Mouse (Mus musculus): Measurements from ENCODE around the gene Rpp25. TPM values are rescaled to one million over a fixed set of nuclear protein-coding genes. Genes with fewer than 3 reads are reported as not detected.
A peak's percentile ranks its signal among the peaks of the same experiment; 100 is the strongest.

Rpp25 gene
- polyA plus RNA-seq, 1 experiment from 2014 or later, result 25.8 TPM

- H3K36me3 ChIP-seq (ENCODE audit: control insufficient read depth, insufficient read depth, low read length), result no peaks in the 10 kb centered on the region
- H3K4me1 ChIP-seq (ENCODE audit: control insufficient read depth, insufficient read depth, low read length), result peaks cover 54% of the 10 kb centered on the region
- no peaks in the 10 kb centered on the region for H3K9me3 ChIP-seq (ENCODE audit: control insufficient read depth, low read length)
- H3K4me2 ChIP-seq (ENCODE audit: low read depth, low read length), result peak overlapping the region; percentile 89
- no peak overlapping the region for H3K4me3 ChIP-seq (ENCODE audit: low read depth, low read length)
- H3K27me3 ChIP-seq (ENCODE audit: control insufficient read depth, insufficient read depth, low read length), result peaks cover 10% of the 10 kb centered on the region; the same call in 1 of the 2 replicates
- H3K9ac ChIP-seq (replicated peaks; ENCODE audit: low read depth, low read length), result peak overlapping the region; percentile 41; the same call in 1 of the 2 replicates
- peak overlapping the region; percentile 75 for H3K27ac ChIP-seq (ENCODE audit: low read depth, low read length)
- 4% methylated on average over 8 of the region's 8 CpGs for WGBS
- peak; percentile 80; the same call in 1 of the 2 replicates for ATAC-seq (ENCODE audit: low read depth)
These were observed 1.9 kb downstream of the Rpp25 start for GRCm38 (mm10) chr9:57505700-57506099.

GRCm38 (mm10) chr9:57510577-57510976 lies 6.8 kb downstream of the Rpp25 start:
- ATAC-seq (ENCODE audit: low read depth), result no peak
- H3K4me1 ChIP-seq (ENCODE audit: control insufficient read depth, insufficient read depth, low read length), result peaks cover 7% of the 10 kb centered on the region; the same call in 1 of the 2 replicates
- no peaks in the 10 kb centered on the region for H3K36me3 ChIP-seq (ENCODE audit: control insufficient read depth, insufficient read depth, low read length)
- 61% methylated on average over 2 of the region's 2 CpGs for WGBS
- H3K9me3 ChIP-seq (ENCODE audit: control insufficient read depth, low read length), result no peaks in the 10 kb centered on the region
- H3K27ac ChIP-seq (ENCODE audit: low read depth, low read length), result no peak overlapping the region
- H3K4me2 ChIP-seq (ENCODE audit: low read depth, low read length), result no peak overlapping the region
- H3K9ac ChIP-seq (replicated peaks; ENCODE audit: low read depth, low read length), result no peak overlapping the region
- no peak overlapping the region for H3K4me3 ChIP-seq (ENCODE audit: low read depth, low read length)
- no peaks in the 10 kb centered on the region for H3K27me3 ChIP-seq (ENCODE audit: control insufficient read depth, insufficient read depth, low read length)

- Histone ChIP-seq H3K4me1 (ENCODE audit: control insufficient read depth, insufficient read depth, low read length) (peaks cover 5% of the 10 kb centered on the region), H3K27me3 (ENCODE audit: control insufficient read depth, insufficient read depth, low read length) (no peaks in the 10 kb centered on the region), H3K27ac (ENCODE audit: low read depth, low read length) (no peak overlapping the region), H3K4me3 (ENCODE audit: low read depth, low read length) (no peak overlapping the region), H3K36me3 (ENCODE audit: control insufficient read depth, insufficient read depth, low read length) (no peaks in the 10 kb centered on the region), H3K4me2 (ENCODE audit: low read depth, low read length) (no peak overlapping the region), H3K9me3 (ENCODE audit: control insufficient read depth, low read length) (no peaks in the 10 kb centered on the region), H3K9ac (replicated peaks; ENCODE audit: low read depth, low read length) (no peak overlapping the region)
- 12% methylated on average over 3 of the region's 3 CpGs for WGBS
- ATAC-seq (ENCODE audit: low read depth), result no peak
These were observed 13.3 kb downstream of the Rpp25 start for GRCm38 (mm10) chr9:57517113-57517512.

GRCm38 (mm10) chr9:57520375-57521055 lies 16.7 kb downstream of the Rpp25 start:
- 28% methylated on average over 16 of the region's 16 CpGs for whole genome bisulfite sequencing
- H3K4me1 ChIP-seq (ENCODE audit: control insufficient read depth, insufficient read depth, low read length), result peaks cover 19% of the 10 kb centered on the region
- peak overlapping the region; percentile 99 for H3K9ac ChIP-seq (replicated peaks; ENCODE audit: low read depth, low read length)
- H3K27me3 ChIP-seq (ENCODE audit: control insufficient read depth, insufficient read depth, low read length), result no peaks in the 10 kb centered on the region
- H3K9me3 ChIP-seq (ENCODE audit: control insufficient read depth, low read length), result no peaks in the 10 kb centered on the region
- peak overlapping the region; percentile 86 for H3K4me2 ChIP-seq (ENCODE audit: low read depth, low read length)
- ATAC-seq (ENCODE audit: low read depth), result peak; percentile 36; the same call in 1 of the 2 replicates
- no peaks in the 10 kb centered on the region for H3K36me3 ChIP-seq (ENCODE audit: control insufficient read depth, insufficient read depth, low read length)
- H3K4me3 ChIP-seq (ENCODE audit: low read depth, low read length), result peak overlapping the region; percentile 92
- peak overlapping the region; percentile 95 for H3K27ac ChIP-seq (ENCODE audit: low read depth, low read length)

GRCm38 (mm10) chr9:57521056-57521911 lies 17.5 kb downstream of the Rpp25 start, which contains the start of gene Cox5a:
TSS of gene Cox5a (plus strand) at chr9:57521274.
- Histone ChIP-seq H3K9ac (replicated peaks; ENCODE audit: low read depth, low read length) (peak within 1 kb of the TSS; percentile 99), H3K36me3 (ENCODE audit: control insufficient read depth, insufficient read depth, low read length) (no peaks in the 10 kb centered on the region), H3K4me2 (ENCODE audit: low read depth, low read length) (peak within 1 kb of the TSS; percentile 86), H3K9me3 (ENCODE audit: control insufficient read depth, low read length) (no peaks in the 10 kb centered on the region), H3K4me3 (ENCODE audit: low read depth, low read length) (peak within 1 kb of the TSS; percentile 92), H3K4me1 (ENCODE audit: control insufficient read depth, insufficient read depth, low read length) (peaks cover 19% of the 10 kb centered on the region), H3K27ac (ENCODE audit: low read depth, low read length) (peak within 1 kb of the TSS; percentile 95), H3K27me3 (ENCODE audit: control insufficient read depth, insufficient read depth, low read length) (no peaks in the 10 kb centered on the region)
- under 1% methylated on average over 86 of the region's 95 CpGs for WGBS
- ATAC-seq (ENCODE audit: low read depth), result peak; percentile 94

GRCm38 (mm10) chr9:57522114-57522860 lies 18.5 kb downstream of the Rpp25 start:
- H3K4me2 ChIP-seq (ENCODE audit: low read depth, low read length), result peak overlapping the region; percentile 86
- ATAC-seq (ENCODE audit: low read depth), result no peak
- no peaks in the 10 kb centered on the region for H3K27me3 ChIP-seq (ENCODE audit: control insufficient read depth, insufficient read depth, low read length)
- peak overlapping the region; percentile 92 for H3K4me3 ChIP-seq (ENCODE audit: low read depth, low read length)
- 33% methylated on average over 7 of the region's 7 CpGs for whole genome bisulfite sequencing
- H3K9ac ChIP-seq (replicated peaks; ENCODE audit: low read depth, low read length), result peak overlapping the region; percentile 99
- H3K4me1 ChIP-seq (ENCODE audit: control insufficient read depth, insufficient read depth, low read length), result peaks cover 19% of the 10 kb centered on the region
- no peaks in the 10 kb centered on the region for H3K9me3 ChIP-seq (ENCODE audit: control insufficient read depth, low read length)
- no peaks in the 10 kb centered on the region for H3K36me3 ChIP-seq (ENCODE audit: control insufficient read depth, insufficient read depth, low read length)
- H3K27ac ChIP-seq (ENCODE audit: low read depth, low read length), result no peak overlapping the region

GRCm38 (mm10) chr9:57522861-57523246 lies 19.0 kb downstream of the Rpp25 start:
- no peaks in the 10 kb centered on the region for H3K9me3 ChIP-seq (ENCODE audit: control insufficient read depth, low read length)
- no peaks in the 10 kb centered on the region for H3K36me3 ChIP-seq (ENCODE audit: control insufficient read depth, insufficient read depth, low read length)
- ATAC-seq (ENCODE audit: low read depth), result no peak
- H3K27me3 ChIP-seq (ENCODE audit: control insufficient read depth, insufficient read depth, low read length), result no peaks in the 10 kb centered on the region
- 89% methylated on average over 4 of the region's 4 CpGs for WGBS
- no peak overlapping the region for H3K27ac ChIP-seq (ENCODE audit: low read depth, low read length)
- H3K9ac ChIP-seq (replicated peaks; ENCODE audit: low read depth, low read length), result no peak overlapping the region
- peak overlapping the region; percentile 92 for H3K4me3 ChIP-seq (ENCODE audit: low read depth, low read length)
- H3K4me2 ChIP-seq (ENCODE audit: low read depth, low read length), result peak overlapping the region; percentile 86
- peaks cover 19% of the 10 kb centered on the region for H3K4me1 ChIP-seq (ENCODE audit: control insufficient read depth, insufficient read depth, low read length)

- WGBS, result 98% methylated on average over 1 of the region's 1 CpGs
These were observed 19.9 kb downstream of the Rpp25 start for GRCm38 (mm10) chr9:57523754-57524153.

More at GRCm38 (mm10) chr9:57523754-57524153, 19.9 kb downstream of the Rpp25 start:
- Histone ChIP-seq H3K36me3 (ENCODE audit: control insufficient read depth, insufficient read depth, low read length) (no peaks in the 10 kb centered on the region), H3K9me3 (ENCODE audit: control insufficient read depth, low read length) (no peaks in the 10 kb centered on the region), H3K4me2 (ENCODE audit: low read depth, low read length) (no peak overlapping the region), H3K4me3 (ENCODE audit: low read depth, low read length) (no peak overlapping the region), H3K4me1 (ENCODE audit: control insufficient read depth, insufficient read depth, low read length) (peaks cover 19% of the 10 kb centered on the region), H3K27me3 (ENCODE audit: control insufficient read depth, insufficient read depth, low read length) (no peaks in the 10 kb centered on the region), H3K9ac (replicated peaks; ENCODE audit: low read depth, low read length) (no peak overlapping the region), H3K27ac (ENCODE audit: low read depth, low read length) (no peak overlapping the region)
- no peak for ATAC-seq (ENCODE audit: low read depth)

All from neural tube, embryonic 14.5 days (tissue).